In genomic region chr1:185438841-185439580, GRCm38 (mm10) we compare ENCODE assay signal across 8 mouse cellular contexts. TPM values are rescaled to one million over a fixed set of nuclear protein-coding genes. Genes with fewer than 3 reads are reported as not detected.
DNase-seq lines count a peak whose midpoint lies in the region; ATAC-seq and TF ChIP-seq lines count a peak whose summit lies in the region.

No protein-coding gene starts in this region.

- ATAC-seq in intestine, postnatal 0 days, result no peak
- ATAC-seq in intestine, embryonic 15.5 days, result no peak
- ATAC-seq in cerebellum, adult (ENCODE audit: insufficient number of reproducible peaks, low FRiP score, low TSS enrichment), result peak; percentile 46; the same call in 1 of the 2 replicates
- ATAC-seq in megakaryocyte, adult 5-6 weeks (ENCODE audit: poor library complexity, severe bottlenecking), result no peak
- ATAC-seq in monocyte, adult 5-6 weeks (replicated peaks; ENCODE audit: insufficient number of reproducible peaks, low FRiP score, low TSS enrichment, poor library complexity, severe bottlenecking), result no peak

- peak; percentile 61 to 72 for DNase-seq in frontal cortex, adult 2 months (ENCODE audit: extremely low spot score in 1 of 2, low spot score in 1 of 2)
- peak; percentile 58 to 60 for DNase-seq in left cerebral cortex, postnatal 36 days (ENCODE audit: low spot score in 2 of 2)
- no peak for DNase-seq in lung, adult 2 months

- peak; percentile 48 for TF ChIP-seq CTCF in intestine, postnatal 0 days (IDR thresholded peaks at IDR 0.05; ENCODE audit: low read depth)
- TF ChIP-seq CTCF in lung, adult 2 months (IDR thresholded peaks at IDR 0.05; ENCODE audit: insufficient read depth, low read length), result no peak

- H3K4me1 ChIP-seq in intestine, postnatal 0 days (replicated peaks; ENCODE audit: control insufficient read depth, insufficient read depth, low read length), result no peaks in the 10 kb centered on the region
- no peaks in the 10 kb centered on the region for H3K4me1 ChIP-seq in intestine, embryonic 15.5 days (replicated peaks)
- no peaks in the 10 kb centered on the region for H3K4me1 ChIP-seq in lung, adult 2 months (ENCODE audit: control insufficient read depth, insufficient read depth, low read length)

- H3K4me3 ChIP-seq in intestine, postnatal 0 days (ENCODE audit: low read depth, low read length), result no peak overlapping the region
- H3K4me3 ChIP-seq in intestine, embryonic 15.5 days (replicated peaks), result no peak overlapping the region
- no peak overlapping the region for H3K4me3 ChIP-seq in lung, adult 2 months (replicated peaks; ENCODE audit: extremely low read depth, low read depth, low read length)

- no peak overlapping the region for H3K27ac ChIP-seq in intestine, postnatal 0 days (ENCODE audit: low read depth, low read length)
- H3K27ac ChIP-seq in intestine, embryonic 15.5 days, result no peak overlapping the region

- intact Hi-C loops in left cerebral cortex, postnatal 36 days (cut with DNase I), result no loop called here

- TF ChIP-seq POLR2A in lung, adult 2 months (IDR thresholded peaks at IDR 0.05; ENCODE audit: borderline replicate concordance, extremely low read depth, low read depth, low read length), result no peak

- H3K9me3 ChIP-seq in intestine, postnatal 0 days (ENCODE audit: control insufficient read depth), result no peaks in the 10 kb centered on the region
- no peaks in the 10 kb centered on the region for H3K9me3 ChIP-seq in intestine, embryonic 15.5 days

- H3K9ac ChIP-seq in intestine, postnatal 0 days (ENCODE audit: low read depth, low read length), result no peak overlapping the region
- H3K9ac ChIP-seq in intestine, embryonic 15.5 days, result no peak overlapping the region

- 72% methylated on average over 9 of the region's 9 CpGs for WGBS in intestine, postnatal 0 days
- WGBS in intestine, embryonic 15.5 days, result 74% methylated on average over 9 of the region's 9 CpGs
- WGBS in lung, adult 2 months, result 58% methylated on average over 9 of the region's 9 CpGs

- H3K36me3 ChIP-seq in intestine, postnatal 0 days (ENCODE audit: control insufficient read depth, insufficient read depth), result no peaks in the 10 kb centered on the region
- no peaks in the 10 kb centered on the region for H3K36me3 ChIP-seq in intestine, embryonic 15.5 days

- no peaks in the 10 kb centered on the region for H3K27me3 ChIP-seq in intestine, postnatal 0 days (replicated peaks; ENCODE audit: control insufficient read depth, insufficient read depth, low read length)
- no peaks in the 10 kb centered on the region for H3K27me3 ChIP-seq in intestine, embryonic 15.5 days (replicated peaks)

- no peak overlapping the region for H3K4me2 ChIP-seq in intestine, postnatal 0 days (replicated peaks; ENCODE audit: low read depth)
- H3K4me2 ChIP-seq in intestine, embryonic 15.5 days (replicated peaks), result no peak overlapping the region

RNA-seq across cellular contexts. Expression of gene Slc30a10, which starts 15.6 kb away (rescaled TPM):
- polyA plus RNA-seq in intestine, postnatal 0 days (2015; fragmentation: Nextera tagmentation; extraction: Ambion mirVana), result 8.5 and 9.3 TPM in 2 replicates
- polyA plus RNA-seq in intestine, embryonic 15.5 days (2015; fragmentation: Nextera tagmentation; extraction: Ambion mirVana), result 2.3 TPM in 2 replicates
- 11.5 and 14.3 TPM in 2 replicates for polyA plus RNA-seq in frontal cortex, adult 2 months (2012; rRNA removed)
- 1 to 10 TPM; 7.9 to 9.4 TPM for total RNA-seq in left cerebral cortex, postnatal 36 days (2021)
- 0.07 and 0.09 TPM in 2 replicates for total RNA-seq in megakaryocyte, adult 5-6 weeks (2015)
- total RNA-seq in megakaryocyte, adult 5-6 weeks (2017), result 0.07 and 0.16 TPM in 2 replicates
- not detected in 3 replicates for total RNA-seq in monocyte, adult 5-6 weeks (2017)
- polyA plus RNA-seq in lung, adult 2 months (2012; rRNA removed), result 0.01 TPM in 1 of 2 replicates, not detected in the other
